Mouse (Mus musculus) myocyte (in vitro differentiated cells): ENCODE results near the gene Vrk3.

Experiments used
- MYOD1 ChIP-seq, 3 experiments: IDR thresholded peaks; one replicate each; pipeline ENCODE4 v1.6.1; 2011; ENCODE audit warnings: control low read depth in 2 of 3, low read depth in 2 of 3, mild to moderate bottlenecking in 2 of 3, moderate library complexity in 1 of 3; ENCODE audit not compliant: insufficient read length in 2 of 3, control insufficient read depth in 1 of 3
- POLR2A ChIP-seq: IDR thresholded peaks from one replicate; pipeline ENCODE4 v1.6.1; 2011; ENCODE audit warnings: low read depth, mild to moderate bottlenecking, control low read depth, moderate library complexity; ENCODE audit not compliant: insufficient read length
- POLR2AphosphoS2 ChIP-seq: IDR thresholded peaks from one replicate; pipeline ENCODE4 v1.6.1; 2011; ENCODE audit warnings: low read depth, control low read depth; ENCODE audit not compliant: insufficient read length

GRCm38 (mm10) chr7:44814423-44814822 lies 66.2 kb downstream of the Vrk3 start:
- TF ChIP-seq POLR2AphosphoS2 (peak; percentile 56), MYOD1 (IDR thresholded peaks at IDR 0.05; ENCODE audit: control insufficient read depth in 1 of 3, insufficient read length in 2 of 3, low read depth in 2 of 3) (no peak), POLR2A (peak; percentile 26)
